Mouse (Mus musculus) lung, adult 2 months (tissue): Measurements from ENCODE around the gene Aebp2.

Experiments used
- CTCF ChIP-seq: fragments of 200-500 bp; IDR thresholded peaks from 2 replicates; pipeline ENCODE4 v1.5.1; 2011; ENCODE audit warnings: mild to moderate bottlenecking, low read length, control low read depth; ENCODE audit not compliant: insufficient read depth
- POLR2A ChIP-seq: fragments of 200-500 bp; IDR thresholded peaks from 2 replicates; pipeline ENCODE4 v1.6.1; 2011; ENCODE audit warnings: low read depth, mild to moderate bottlenecking, control low read depth, low read length, borderline replicate concordance; ENCODE audit errors: extremely low read depth

- TF ChIP-seq CTCF = no peak
- no peak for TF ChIP-seq POLR2A
Measured at GRCm38 (mm10) chr6:140580170-140580569, 42.3 kb upstream of the Aebp2 start.
